Mouse (Mus musculus) CH12F3 (cell line): ENCODE data around the gene Plxnb2.

Experiments used
- in situ Hi-C: fragments of 300-500 bp; cut with MboI; formaldehyde crosslinking; loops from 2 replicates; pipeline ENCODE4 v1.14.3; 2020; ENCODE audit warnings: low sequenced_read_pairs

The Plxnb2 gene

DNA sequence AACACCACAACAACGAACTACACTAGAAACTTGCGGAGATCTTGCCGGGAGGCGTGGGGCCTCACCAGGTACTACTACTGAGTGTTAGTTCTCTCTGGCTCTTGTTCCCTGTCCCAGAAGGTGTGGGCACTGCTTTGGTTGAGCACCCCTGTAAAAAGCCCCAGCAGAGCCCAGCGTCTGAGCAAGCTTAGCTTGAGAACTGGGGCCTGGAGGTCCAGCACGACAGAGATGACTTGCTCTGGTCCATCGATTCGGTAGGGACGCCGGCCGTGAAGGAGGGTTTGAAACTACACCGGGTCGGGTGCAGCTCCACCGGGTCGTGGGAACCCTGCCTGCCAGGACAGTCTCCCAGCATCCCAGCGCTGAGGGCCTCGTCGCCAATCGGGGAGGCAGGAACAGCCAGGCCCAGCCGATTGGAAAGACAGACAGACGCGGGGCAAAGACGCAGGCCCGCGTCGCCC, 477 bp downstream of the Plxnb2 start:
- in situ Hi-C loops, result no loop called here

DNA sequence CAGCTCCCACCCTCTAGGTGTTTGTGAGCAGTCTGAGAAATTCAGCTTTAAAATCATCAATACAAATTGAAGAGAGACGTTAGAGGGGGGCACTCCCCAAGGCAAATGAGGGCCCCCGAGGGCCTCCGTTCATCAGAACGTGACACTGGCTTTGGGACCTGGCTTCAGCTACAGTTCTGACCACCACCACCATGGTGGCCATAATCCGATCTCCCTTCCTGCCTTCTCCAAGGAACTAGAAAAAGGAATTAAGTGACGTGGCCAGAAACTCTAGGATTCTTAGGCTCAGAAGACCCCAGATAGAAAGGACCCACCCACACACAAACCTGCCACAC, 991 bp downstream of the Plxnb2 start:
- in situ Hi-C loops, result no loop called here

DNA sequence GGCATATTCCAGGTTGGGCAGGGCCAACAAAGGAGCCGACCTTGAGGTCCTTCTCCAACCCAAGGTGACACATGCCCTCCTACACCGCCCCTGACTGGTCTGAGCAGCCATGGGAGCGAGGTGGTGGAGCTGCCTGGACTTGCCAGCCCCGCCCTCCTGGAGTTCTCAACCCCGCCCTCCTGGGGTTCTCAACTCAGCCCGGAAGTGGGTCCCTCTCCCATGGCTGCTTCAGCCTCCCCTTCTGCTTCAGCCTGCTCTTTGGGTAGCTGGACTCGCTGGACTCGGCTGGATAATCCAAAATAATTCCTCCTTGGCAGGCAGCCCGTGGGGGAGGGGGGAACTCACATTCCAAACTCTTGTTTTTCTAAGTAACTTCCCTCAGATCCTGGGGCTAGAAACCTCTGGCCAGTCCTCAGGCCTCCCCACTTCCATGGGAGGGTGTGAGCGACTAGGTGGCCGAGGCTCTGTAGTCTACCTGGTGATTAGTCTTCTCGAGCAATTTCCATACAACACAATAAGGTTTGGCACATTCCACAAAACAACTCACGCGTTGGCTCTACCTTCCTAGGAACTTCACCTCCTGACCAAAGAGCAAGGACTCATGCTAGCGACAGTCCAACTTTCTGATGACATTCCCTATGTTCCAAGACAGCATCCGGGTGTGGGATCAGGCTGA, 1.5 kb downstream of the Plxnb2 start:
- in situ Hi-C loops, result no loop called here

DNA sequence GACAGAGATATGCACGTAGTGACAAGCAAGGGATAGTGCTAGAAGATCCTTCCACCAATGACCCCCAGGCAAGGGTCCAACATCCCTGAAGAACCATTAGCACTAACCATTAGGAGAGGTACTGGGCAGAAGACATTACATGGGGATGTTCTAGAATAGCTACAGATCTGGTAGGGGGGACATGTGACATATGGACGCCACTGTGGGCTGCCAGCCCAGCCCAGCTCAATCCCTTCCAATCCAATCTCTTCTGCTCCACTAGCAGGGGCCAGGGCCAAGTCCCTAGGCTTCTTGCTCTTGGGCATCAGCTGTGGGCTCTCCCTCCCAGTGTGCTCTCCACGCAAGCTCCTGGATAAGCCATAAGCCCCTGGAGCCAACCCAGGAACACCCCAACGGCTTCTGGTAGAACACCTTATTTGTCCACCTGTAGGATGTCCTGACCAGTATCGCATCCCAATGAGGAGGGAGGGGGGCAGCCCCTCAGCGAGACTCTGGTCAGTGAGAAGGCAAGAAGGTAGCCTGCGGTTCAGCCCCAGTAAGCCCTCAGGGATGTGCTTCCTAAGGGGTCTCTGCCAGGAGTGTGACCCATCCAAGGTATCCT, 2.2 kb downstream of the Plxnb2 start:
- in situ Hi-C loops, result no loop called here

DNA sequence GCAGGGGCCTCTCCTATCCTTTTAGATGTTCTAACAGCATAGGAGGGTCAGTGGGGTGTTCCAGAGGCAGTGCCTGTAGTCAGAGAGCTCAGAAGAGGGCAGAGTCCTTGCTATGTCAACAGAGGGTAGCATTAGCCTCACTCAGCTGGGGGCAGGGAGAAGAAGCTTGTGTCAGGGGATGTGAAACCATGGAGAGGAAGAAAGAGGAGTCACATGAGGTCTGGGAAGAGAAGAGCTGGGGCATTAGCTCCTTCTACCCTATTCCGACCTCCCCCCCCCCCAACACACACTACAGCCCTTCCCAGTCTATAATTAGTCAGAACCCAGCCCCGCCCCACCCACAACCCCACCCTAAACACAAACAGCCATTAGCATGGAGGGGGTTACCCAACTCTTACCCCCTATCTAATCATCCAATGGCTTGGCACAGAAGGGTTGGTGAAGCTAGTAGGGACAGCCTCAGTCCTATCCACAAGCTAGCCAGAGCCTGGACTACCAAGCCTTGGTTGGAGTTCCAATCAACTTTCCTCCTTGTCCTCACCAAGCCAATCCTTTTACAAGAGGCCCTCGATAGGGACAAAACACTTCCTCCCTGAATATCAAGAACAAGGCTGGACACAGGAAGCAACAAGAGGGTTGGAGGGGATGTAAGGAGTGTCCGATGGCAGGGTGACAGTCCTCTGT, 2.9 kb downstream of the Plxnb2 start:
- in situ Hi-C loops, result no loop called here

DNA sequence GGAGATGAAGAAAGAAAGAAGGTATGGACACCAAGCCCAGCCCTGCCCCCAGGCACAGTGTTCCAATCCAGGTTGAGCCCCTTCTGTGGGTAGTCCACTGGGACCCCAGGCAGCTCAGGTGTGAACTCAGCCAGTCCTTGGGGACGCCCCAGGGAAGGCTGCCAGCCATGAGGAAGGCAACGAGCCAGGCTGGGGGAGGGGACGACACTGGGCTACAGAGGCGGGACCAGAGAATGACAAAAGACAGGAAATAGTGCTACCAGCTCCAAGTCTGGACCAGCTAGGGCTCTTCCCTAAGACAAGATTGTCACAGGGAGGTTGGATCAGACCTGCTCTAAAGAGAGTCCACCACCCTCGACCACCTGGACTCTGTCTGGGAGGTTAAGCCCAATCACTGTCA, 3.5 kb downstream of the Plxnb2 start:
- in situ Hi-C loops, result no loop called here

DNA sequence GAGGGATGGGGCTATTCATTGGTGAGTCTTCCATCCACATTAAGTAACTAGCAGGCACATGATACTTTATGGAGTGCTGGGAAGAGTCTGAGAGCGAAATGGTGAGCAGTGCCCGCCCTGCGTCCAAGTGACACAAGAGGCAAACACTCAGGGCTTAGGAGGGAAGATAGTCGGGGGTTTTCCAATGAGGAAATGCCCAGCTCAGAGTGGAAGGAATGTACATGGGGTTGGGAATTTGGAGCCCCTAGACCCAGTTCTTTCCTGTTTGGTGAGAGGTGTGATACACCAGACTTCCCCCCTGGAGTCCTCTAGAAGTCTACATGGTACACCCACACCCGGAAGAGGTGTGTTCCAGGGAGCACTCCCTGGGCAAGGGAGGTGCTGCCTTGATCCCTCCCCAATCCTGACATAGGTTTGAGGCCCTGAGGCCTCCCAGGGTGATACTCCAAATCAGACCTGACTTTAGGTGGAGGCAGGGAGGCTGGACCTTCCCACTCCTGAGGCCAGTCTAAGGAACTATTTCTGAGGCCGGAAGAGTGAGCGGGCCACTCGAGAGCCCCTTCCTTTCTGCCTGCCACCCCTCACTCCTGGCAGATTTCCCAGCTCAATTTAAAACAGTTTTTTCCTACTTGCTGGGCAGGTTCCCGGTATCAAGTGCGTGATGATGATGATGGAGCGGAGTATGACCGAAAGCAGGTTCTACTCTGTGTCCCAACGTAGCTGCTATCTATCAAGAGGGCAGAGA, 5.0 kb downstream of the Plxnb2 start:
- in situ Hi-C loops, result no loop called here

DNA sequence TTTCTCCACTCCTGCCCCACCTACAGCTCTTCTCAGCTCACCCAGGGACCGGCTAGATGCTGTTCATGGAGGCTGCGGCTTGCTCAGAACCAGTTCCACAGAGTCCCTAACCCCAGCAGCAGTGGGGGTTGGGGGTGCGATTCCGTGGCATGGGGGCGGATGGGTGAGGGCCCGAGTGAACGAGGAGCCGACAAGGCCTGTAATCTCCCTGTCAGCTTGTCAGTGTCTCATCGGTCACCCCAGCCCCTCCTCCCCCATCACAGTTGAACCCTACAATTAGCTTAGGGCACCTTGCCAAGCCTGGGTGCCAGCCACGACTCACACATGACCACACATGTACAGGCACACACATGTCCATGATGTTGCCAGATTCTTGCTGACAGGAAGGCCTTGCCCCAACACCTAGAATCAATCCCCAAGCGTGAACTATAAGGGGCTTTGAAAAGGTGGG, 5.7 kb downstream of the Plxnb2 start:
- in situ Hi-C loops, result no loop called here

DNA sequence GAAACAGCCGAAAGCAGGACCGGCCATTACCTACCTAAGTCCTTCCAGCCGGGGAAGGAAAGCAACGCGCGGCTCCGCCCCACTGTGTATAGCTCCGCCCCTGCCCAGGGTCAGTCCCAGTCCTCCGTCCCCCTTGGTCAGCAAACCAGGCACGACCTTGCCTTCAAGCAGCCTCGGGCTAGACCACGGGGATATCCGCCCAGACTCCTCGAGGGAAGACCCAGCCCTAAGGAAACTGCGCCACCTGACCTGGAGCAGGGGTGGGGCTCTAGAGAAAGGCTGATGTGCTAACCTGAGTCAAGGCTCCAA, 6.7 kb downstream of the Plxnb2 start:
- in situ Hi-C loops, result no loop called here

DNA sequence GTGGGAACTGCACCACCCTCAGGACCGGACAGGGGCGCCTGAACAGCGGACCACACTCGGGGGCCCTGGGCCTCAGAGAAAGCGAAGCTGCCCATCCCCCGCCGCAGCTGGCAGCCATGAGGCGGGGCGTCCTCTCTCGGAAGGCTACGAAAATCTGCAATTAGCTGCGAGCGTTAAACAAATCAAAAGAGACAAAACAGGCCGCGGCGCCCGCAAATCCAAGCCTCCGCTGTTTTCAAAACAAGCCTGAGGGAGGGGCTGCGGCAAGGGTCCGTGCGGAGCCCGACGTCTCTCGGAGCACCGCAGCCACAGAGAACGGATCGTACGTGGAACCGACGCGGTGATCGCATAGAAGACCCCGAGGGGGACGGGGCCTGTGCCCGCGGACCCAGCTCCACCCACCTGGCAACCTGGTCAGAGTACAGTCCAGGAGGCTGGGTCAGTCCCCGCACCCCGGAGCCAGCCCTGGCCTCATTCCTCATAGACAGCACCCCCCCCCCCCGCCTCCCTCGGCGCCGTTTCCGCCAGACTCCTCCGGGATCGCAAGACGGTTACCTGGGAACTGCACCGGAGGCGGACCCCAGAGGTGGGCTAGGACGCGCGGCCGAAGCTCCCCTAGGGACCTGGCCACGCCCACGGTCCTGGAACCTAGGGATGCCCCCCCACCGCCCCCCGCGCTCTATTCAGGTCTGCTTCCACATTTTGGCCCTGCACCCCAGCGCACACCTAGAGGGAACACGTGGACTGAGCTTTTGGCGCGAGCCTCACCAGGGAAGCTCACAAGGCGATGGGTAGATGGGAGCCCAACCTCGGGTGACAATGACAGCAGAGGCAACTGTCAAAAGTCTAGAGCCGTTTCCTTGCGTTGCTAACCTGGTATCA, 7.3 kb downstream of the Plxnb2 start:
- in situ Hi-C loops, result no loop called here

DNA sequence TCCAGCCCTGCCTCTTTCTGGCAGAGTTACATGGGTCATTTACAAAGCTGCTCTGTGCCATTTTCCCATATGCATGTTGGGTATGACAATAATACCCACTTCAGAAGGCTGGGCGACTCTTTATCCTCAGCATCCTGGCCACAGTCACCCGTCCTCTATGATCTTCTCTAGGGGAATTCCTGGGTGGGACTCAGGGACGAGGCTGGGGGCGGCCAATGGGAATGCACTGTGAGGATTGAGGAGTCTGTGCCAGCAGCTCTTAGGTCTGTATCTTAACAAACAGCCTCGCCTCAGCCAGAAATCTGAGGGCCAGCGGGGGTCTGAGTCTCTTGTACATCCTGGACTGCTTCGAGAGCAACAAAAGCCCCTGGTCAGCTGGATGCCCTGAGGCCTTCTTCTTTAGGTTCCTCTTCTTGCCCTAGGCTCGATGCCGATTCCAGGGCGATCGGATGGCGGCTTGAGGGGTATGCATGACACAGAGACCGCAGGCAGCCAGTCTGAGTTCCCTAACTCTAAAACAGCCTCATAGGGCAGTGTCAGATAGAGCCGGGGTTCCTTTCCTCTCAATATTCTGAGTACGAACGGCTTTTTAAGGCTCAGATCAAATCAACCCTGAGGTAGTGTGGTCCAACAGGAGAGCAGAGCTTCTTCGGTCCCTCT, 8.2 kb downstream of the Plxnb2 start:
- in situ Hi-C loops, result no loop called here

DNA sequence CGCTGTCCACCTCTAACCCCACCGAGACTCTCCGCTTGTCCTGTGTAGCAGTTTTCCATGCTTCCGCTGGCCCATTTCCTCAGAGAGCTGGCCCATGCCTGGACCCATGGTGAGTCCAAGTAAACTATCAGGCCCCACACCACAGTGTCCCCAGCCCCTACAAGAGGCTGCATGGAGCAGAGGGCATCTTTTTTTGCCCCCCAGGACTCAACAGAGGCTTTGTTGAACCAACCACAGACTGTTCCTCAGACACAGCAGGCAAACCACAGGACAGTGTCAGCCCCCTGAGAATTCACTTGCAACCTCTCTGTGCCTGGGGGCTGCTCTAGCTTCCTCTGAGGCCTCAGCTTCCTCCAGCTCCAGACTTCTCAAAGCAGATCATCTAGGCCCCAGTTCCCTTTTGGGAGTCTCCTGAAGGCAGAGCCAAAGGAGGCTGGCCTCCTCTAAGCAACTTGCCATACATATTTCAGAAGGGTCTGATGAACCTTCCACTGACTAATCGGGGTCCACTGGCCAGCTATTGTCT, 9.0 kb downstream of the Plxnb2 start:
- in situ Hi-C loops, result no loop called here

DNA sequence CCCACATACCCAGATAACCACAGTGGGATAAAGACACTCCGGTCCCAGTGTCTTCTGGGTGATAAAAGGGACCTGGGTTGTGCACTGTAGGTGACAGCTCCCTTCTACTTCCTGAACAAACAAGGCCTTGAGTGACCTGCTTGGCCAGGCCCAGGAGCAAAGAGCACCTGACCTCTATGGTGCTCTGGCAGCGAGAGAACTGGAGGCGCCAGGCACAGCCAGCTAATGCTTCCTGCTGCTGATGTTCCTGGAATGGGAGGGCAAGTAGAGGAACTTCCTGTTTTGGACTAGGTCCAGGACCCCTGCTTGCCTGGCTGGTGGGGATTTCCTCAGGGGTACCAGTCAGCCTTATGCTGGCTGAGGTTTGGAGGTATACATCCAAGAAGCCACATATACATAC, 10.5 kb downstream of the Plxnb2 start:
- in situ Hi-C loops, result no loop called here

DNA sequence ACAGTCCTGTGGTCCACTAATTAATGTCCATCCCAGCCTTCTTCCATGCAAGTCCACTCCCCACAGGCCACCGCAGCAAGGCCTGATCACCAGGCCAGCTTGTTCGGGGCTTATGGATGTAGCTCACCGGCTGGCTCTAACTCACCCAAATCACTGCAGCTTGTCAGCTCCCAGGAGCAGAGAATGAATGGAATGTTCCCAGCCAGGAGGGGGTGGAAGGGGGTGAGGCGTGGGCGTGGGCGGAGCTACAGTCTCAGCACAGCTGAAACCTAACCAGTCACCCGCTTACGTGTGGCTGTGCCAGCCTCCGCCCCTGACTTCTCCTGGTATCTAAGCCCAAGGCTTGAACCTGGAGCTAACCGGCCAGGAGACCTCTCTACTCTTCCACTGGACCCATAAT, 11.2 kb downstream of the Plxnb2 start:
- in situ Hi-C loops, result no loop called here

DNA sequence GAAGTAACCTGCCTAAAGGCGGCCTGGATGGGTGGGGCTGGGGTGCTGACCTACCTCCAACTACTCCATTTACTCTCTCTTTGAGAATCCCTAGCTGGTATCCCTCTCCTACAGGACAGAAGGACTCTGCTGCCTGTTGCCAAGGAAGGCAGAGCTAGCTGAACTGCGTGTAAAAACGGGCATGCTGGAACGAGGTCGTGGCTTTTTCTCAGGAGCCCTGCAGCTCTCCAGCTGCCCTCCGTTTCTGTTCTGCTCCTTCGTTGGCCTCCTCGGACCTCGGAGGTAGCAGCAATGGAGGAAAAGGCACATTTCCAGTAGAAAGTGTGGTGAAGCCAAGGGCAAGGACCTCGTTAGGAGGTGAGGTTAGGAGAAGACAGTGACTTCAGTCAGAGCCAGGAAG, 11.7 kb downstream of the Plxnb2 start:
- in situ Hi-C loops, result no loop called here

DNA sequence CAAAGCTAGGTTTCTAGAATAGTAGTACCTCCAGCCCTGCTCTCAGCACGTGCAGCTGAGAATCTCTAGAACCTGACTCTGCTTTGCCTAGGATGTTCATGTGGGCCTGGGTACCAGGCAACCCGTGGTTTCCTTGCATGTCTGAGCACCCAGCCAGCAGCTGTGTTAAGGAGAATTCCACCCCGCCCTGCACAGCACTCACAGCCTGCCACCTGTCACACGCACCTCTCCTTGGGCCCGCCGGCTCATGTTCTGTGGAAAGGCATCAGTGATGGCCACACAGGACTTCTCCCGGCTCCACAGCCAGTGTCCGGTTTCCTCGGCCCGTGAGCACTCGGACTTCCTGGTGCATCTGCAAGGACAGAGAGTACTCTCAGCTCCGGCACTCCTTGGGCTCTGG, 15.1 kb downstream of the Plxnb2 start:
- in situ Hi-C loops, result no loop called here

DNA sequence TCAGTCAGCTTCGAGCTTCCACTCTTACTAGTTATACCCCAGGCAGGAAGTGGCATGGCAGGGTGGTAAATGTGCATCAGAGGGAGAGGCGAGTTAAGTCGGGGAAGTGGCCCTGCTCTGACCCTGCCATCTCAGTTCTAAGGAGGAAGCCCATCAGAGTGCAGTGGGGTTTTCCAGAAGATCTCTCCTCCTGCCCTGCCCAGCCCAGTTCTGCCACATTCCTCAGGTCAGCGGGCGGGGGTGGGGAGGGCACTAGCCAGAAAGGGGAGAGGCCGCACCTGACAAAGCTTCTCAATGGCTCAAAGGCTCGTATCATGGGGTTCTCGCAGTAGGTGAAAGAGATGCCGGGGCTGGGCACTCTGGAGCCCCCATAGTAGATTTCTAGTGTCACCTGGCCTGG, 19.2 kb downstream of the Plxnb2 start:
- in situ Hi-C loops, result no loop called here

DNA sequence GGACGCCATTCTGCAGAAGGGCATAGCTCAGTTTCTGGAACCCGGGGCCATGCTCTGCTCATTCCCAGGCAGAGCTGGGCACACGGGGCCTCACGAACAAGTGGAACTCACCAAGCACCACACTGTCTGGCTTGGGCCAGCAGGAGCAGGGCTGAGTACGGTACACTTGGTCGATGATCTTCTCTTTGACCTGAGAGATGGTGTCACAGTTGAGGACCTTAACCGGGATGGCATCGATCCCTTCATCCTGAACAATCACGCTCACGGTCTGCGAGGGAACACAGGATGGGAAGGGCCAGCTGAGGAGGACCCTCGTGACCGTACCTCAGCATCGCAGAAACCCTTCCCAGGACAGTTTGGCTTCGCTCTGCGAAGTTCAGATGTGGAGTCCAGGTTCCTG, 22.1 kb downstream of the Plxnb2 start:
- in situ Hi-C loops, result no loop called here

DNA sequence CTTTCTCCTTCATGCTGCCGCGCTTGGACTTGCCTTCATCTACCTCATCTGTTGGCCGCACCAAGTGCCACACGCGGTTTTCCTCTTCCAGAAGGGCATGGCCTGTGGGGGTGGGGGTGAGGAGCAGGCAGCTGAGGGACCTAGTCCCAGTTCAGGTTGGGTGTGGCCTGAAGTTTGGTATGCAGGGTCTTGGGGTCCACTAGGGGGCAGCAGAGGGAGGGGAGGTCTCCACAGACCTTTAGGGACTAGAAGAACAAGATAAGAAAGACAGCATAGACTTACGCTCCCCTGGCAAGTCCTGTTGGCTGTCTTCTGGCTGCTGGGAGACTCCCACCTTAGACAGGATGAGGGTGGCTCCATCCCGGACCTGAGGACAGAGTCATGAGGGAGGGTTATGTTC, 22.6 kb downstream of the Plxnb2 start:
- in situ Hi-C loops, result no loop called here

DNA sequence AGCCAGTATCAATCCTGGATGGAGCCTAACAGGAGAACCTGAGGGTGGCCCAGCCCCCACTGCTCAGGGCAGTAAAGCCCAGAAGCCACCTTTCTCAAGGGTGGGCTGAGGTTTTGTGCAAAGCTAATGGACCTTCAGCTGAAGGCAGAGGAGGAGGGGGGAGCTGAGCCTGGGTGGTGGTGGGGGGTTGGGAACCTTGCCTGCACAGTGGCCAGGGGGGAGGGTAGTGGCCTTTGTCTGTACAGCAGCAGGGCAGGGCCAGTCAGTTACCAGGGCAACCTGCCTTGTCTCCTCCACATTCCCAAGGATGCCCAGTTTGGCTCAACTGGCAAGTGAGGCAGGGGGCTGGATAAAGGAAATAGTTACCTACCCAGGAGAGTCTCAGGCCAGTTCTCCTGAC, 28.3 kb downstream of the Plxnb2 start:
- in situ Hi-C loops, result no loop called here
